Mouse (Mus musculus) urinary bladder, postnatal 25 days (tissue): ENCODE results near the gene Pgbd5.
A peak's percentile ranks its signal among the peaks of the same experiment; 100 is the strongest.

Experiments
- DNase-seq: peaks from one replicate; pipeline ENCODE4 v3.0.0; 2022; ENCODE audit warnings: low spot score

Pgbd5 gene

DNA sequence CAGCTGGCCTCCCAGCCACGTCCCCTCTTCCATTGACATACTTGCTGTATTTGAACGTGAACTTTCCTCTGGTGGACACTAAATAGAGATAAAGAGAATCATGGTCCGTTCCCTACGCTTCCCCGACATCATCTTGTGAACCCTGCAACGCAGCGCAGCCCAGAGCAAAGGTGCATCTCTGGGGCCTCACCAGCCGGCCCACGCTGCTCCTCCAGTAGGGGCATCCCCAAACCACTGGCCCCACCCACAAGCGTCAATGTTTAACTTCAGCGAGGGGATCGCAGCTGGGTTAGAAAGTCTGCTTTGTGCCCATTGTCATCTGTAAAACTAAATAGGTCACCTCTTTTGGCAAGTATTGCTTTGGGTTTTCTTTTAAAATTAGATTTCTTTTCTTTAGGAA, 95.5 kb downstream of the Pgbd5 start:
- DNase-seq, result no peak

- DNase-seq, result no peak
Observed at GRCm38 (mm10) chr8:124343151-124343550, 96.3 kb downstream of the Pgbd5 start.

GRCm38 (mm10) chr8:124340360-124341068, 98.9 kb downstream of the Pgbd5 start:
- no peak for DNase-seq

DNA sequence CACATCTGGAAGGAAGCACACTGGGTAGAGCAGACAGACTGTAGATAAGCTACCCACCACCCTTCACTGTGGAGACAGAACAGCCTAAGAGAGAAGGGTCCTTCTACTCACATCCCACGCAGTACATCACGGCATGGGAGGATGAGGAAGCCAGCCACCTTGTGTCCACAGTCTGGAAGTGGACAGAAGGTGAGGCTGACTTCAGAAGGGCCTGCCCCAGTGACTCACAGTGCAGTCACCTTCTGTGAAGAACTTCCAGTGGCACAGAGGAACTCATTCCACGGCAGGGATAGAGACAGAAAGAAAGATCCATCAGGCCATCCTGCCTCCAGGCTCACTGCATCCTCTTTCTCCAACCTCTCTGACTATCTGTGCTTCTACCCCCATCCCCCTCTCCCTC, 99.7 kb downstream of the Pgbd5 start:
- DNase-seq, result no peak

DNA sequence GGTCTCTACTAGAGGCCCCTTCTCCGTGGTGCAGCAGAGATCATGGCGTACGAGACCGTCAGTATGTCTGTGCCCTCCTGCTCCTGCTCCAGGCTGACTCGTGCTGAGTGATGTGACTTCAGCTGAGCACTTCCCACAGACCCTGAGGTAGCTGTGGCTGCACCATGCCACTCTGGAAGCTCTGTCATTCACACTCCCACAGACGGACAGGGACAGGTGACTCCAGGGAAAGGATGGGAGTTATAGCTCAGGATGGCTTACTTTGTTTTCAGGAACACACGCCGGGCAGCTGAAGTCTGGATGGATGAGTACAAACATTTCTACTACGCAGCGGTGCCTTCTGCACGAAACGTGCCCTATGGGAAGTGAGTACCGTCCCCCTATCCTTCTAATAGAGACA, 103.2 kb downstream of the Pgbd5 start:
- no peak for DNase-seq

DNA sequence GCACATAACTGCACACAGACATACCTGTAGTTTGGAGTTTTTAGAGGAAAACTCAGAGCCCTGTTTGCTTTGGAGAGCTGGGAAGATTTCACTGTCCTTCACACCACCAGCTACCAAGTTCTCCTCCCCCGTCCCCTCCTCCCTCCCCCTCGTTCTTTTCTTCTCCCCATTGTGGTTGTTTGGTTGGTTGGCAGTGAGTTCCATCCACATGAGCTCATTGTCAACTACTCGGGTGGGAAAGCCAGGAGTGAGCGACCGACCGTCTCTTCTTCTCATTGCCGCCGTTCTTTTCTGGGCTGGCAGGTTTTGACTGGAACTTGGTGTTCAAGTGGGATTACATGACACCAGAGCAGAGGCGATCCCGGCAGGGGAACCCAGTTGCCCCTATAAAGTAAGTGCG, 107.8 kb downstream of the Pgbd5 start:
- no peak for DNase-seq

DNA sequence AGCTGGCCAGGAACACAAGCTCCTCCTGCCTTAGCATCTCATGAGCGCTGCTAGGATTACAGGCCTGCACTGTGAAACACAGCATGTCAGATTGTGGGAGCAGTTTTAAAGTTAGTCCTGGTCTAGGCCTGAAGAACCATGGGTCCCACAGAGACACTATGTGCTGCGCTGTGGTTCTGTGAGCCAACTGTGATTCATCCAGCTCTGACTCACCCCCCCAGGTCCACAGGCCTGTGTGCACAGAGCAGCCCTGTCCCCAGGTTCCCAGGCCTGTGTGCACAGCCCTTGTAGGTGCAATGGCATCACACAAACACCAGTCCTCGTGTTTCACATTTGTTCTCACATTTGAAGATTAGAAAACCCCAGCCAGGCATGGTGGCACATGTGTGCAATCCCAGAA, 108.4 kb downstream of the Pgbd5 start:
- DNase-seq, result no peak

DNA sequence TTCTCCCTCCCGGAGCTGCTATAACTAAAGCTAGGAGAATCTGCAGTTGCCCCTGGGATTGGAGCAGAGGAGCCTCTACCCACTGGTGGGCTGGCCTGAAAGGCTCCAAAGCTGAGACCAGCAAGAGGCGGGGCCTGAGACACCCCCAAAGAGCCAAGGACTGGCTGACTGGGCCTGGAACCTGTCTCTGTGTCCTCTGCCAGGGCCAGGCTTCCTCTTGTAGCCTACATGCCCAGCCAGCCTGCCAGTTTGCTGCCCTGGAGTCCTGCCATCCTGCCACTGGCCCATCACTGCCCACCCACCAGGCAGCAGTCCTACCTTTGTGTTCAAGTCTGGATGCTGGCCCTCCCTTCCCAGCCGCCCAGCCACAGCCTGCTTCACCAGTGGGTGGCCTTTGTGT, 109.0 kb downstream of the Pgbd5 start:
- DNase-seq, result no peak

DNA sequence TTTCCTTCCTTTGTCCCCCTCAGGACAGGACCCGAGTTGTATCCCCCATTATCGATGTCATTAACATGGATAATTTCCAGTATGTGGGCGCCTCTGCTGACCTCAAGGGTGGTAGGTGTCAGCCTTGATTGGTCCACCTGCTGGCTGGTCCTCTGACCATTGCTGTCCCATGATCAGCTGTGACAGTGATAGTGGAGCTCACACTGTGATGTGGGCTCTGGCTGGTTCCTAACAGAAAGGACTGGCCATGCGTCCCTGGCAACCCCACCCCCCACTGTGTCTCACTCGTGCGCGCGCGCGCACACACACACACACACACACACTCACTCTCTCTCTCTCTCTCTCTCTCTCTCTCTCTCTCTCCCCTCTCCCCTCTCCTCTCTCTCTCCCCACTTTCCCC, 109.8 kb downstream of the Pgbd5 start:
- no peak for DNase-seq

DNA sequence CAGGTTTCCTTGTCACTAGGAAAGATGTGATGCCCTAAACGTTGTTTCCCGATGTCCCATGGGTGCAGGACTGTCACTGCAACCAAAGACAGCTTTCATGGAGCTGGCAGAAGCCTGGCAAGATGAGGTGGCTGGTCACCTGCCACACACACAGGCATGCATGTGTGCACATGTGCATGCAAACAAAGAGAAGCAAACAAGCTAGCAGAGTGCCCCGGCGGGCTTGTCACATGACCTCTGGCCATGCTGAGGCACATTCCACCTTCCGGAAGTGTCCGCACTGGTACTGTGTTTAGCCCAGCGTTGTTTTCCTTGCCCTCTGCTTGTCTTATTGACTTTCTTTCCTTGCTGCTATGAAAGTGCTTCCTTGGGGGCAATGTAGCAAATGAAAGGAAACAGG, 111.2 kb downstream of the Pgbd5 start:
- peak; percentile 25 for DNase-seq

DNA sequence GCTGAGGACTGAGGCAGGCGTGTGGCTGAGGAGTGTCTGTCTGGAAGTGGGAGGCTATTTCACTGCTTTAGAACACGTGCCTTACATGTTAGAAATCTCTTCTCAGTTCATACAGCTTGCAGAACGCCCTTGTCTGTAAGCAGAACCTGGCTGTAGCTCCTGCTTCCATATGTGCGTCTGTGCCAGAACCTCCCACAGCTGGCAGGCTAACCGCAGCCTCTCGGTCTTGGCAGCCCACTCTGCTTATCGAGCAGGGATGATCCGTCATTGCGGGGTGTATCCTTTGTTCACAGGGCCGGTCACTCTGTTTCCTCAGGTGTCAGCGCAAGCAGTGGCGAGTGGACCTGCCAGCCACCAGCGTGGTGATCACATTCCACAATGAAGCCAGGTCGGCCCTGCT, 116.1 kb downstream of the Pgbd5 start:
- DNase-seq, result no peak

- DNase-seq, result no peak
Observed at GRCm38 (mm10) chr8:124321227-124321840, 118.1 kb downstream of the Pgbd5 start.

- no peak for DNase-seq
Observed at GRCm38 (mm10) chr8:124319316-124319652, 120.2 kb downstream of the Pgbd5 start.
